Mouse (Mus musculus): ENCODE measurements around the gene Tekt4.

DNA sequence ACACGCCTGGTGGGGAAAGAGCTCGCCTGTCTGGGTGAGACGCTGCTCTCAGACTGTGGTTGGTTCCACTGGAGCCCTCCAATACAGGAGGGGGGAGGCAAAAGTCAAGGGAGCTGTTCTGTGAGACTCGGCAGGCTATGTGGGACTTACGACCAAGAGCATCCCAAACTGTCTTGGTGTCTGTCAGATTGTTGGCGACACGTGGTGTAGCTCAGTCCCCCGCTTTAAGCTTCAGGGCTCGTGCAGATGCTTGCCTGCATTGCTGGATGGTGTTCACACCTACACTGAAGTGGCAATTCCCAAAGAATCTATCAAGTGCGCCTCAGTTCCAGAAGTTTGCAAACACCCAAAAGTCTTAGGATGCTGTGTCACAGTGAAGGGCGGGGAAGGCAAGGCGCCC, 6.5 kb upstream of the Tekt4 start:
- TF ChIP-seq POLR2A (IDR thresholded peaks at IDR 0.05; ENCODE audit: low read depth, low read length) (no peak), CTCF (IDR thresholded peaks at IDR 0.05; ENCODE audit: extremely low read depth, insufficient read depth, insufficient read length, insufficient replicate concordance) (no peak)

Data from spleen, adult 2 months (tissue).